Mouse (Mus musculus) forebrain, postnatal 0 days (tissue): ENCODE data around the gene Gm10775. TPM values are rescaled to one million over a fixed set of nuclear protein-coding genes. Genes with fewer than 3 reads are reported as not detected.

Source experiments
- ATAC-seq: fragments of 200-750 bp; cut with Nextera tagmentation; 2 replicates; pipeline ENCODE4 v1.8.0; 2017; ENCODE audit warnings: mild to moderate bottlenecking, moderate library complexity
- DNase-seq: peaks from one replicate; pipeline ENCODE4 v3.0.0-alpha.2; 2015
- H3K27ac ChIP-seq: fragments of 300-500 bp; sonication (generic); 2 replicates; pipeline ENCODE4 v1.5.1; 2014; ENCODE audit warnings: low read depth, mild to moderate bottlenecking, antibody characterized with exemption, low read length, moderate library complexity, mixed read lengths
- H3K27me3 ChIP-seq: fragments of 300-500 bp; sonication (generic); 2 replicates; pipeline ENCODE4 v1.6.1; 2014; ENCODE audit warnings: mild to moderate bottlenecking, low read length, mixed read lengths; ENCODE audit not compliant: insufficient read depth
- H3K36me3 ChIP-seq: fragments of 300-500 bp; sonication (generic); 2 replicates; pipeline ENCODE4 v1.6.1; 2014; ENCODE audit warnings: mild to moderate bottlenecking, moderate library complexity; ENCODE audit not compliant: insufficient read depth
- H3K4me1 ChIP-seq: fragments of 300-500 bp; sonication (generic); 2 replicates; pipeline ENCODE4 v1.6.1; 2014; ENCODE audit warnings: antibody characterized with exemption; ENCODE audit not compliant: insufficient read depth
- H3K4me2 ChIP-seq: fragments of 300-500 bp; sonication (generic); 2 replicates; pipeline ENCODE4 v1.6.1; 2014; ENCODE audit warnings: low read depth, mild to moderate bottlenecking, moderate library complexity
- H3K4me3 ChIP-seq: fragments of 300-500 bp; sonication (generic); 2 replicates; pipeline ENCODE4 v1.5.1; 2014; ENCODE audit warnings: low read depth, low read length, mixed read lengths
- H3K9ac ChIP-seq: fragments of 300-500 bp; sonication (generic); 2 replicates; pipeline ENCODE4 v1.6.1; 2014; ENCODE audit warnings: mild to moderate bottlenecking
- H3K9me3 ChIP-seq: fragments of 300-500 bp; sonication (generic); 2 replicates; pipeline ENCODE4 v1.6.1; 2016; ENCODE audit warnings: low read length
- CTCF ChIP-seq: sonication (generic); IDR thresholded peaks from 2 replicates; pipeline ENCODE4 v1.5.1; 2016; ENCODE audit warnings: antibody characterized with exemption, control low read depth, low read depth
- WGBS: fragments of 180-500 bp; shearing (Covaris S2); extraction: QIAGEN DNeasy Blood & Tissue Kit; methylation state at CpG from one replicate; pipeline ENCODE4 v1.1.7; 2014; 5-methylcytosine and 5-hydroxymethylcytosine counted together
- polyA plus RNA-seq: library from polyadenylated mRNA; unstranded; fragments of >200 nt; fragmentation: Nextera tagmentation; extraction: Ambion mirVana; gene quantifications from 2 replicates; pipeline ENCODE4 v1.2.1, GENCODE M21; 2015
- total RNA-seq: library from RNA; depleted of rRNA; stranded (reverse); fragments of >200 nt; gene quantifications from 2 replicates; pipeline ENCODE4 v1.2.3, GENCODE M21; 2014; rRNA removed

Gm10775 gene
- not detected in 2 replicates for total RNA-seq
- polyA plus RNA-seq: 0.82 and 1.1 TPM in 2 replicates

DNA sequence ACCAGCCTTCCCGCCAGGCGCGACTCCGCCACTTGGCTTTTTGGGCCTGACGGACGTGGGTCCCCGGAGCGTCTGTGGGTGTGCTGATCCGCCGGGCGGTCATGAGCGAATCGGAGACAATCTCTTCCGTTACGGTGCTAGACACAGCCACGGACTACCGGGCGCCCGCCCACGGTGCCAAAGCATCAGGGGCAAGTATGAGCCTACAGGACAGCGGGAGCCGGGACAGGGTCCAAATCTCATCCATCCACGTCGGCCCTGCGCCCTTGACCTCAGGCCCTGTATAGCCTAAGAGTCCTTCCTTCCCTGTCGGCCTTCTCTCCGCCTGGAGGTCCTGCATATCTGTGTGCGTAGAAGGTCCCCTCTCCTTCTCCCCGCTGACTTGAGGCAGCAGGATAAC, at the start of gene Gm10775:
Gm10775 (plus strand) TSS at position 301 of the 400 bp plus-strand sequence.
- no peak for TF ChIP-seq CTCF
- H3K36me3 ChIP-seq: peaks cover 18% of the 10 kb centered on the region; the same call in 1 of the 2 replicates
- H3K9ac ChIP-seq: peak within 1 kb of the TSS; percentile 35
- no peaks in the 10 kb centered on the region for H3K4me1 ChIP-seq
- DNase-seq (no peak), ATAC-seq (no peak)
- WGBS: 50% methylated on average over 29 of the region's 29 CpGs
- no peaks in the 10 kb centered on the region for H3K27me3 ChIP-seq
- peak within 1 kb of the TSS; percentile 25 for H3K4me3 ChIP-seq
- H3K9me3 ChIP-seq: peaks cover 55% of the 10 kb centered on the region; the same call in 1 of the 2 replicates
- H3K4me2 ChIP-seq: peak within 1 kb of the TSS; percentile 41
- peak within 1 kb of the TSS; percentile 40; the same call in 1 of the 2 replicates for H3K27ac ChIP-seq

DNA sequence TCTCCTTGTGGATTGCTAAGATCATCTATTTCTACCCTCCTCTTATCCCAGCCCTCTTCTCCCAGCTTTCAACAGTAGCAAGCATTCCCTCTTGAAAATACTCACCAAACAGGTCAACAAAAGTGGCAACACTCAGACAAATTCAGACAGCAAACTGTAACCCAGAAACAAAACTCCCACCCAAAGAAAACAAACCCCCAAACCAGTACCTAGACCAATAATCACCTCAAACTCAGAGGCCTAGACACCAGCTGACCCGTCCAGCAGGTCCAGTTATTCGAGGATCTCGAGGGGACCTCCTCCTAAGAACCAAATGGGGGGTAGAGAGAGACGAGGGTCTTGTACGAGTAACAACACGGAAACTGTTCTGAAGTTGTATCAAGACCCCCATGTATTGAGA, 33.4 kb upstream of the Gm10775 start:
- Histone ChIP-seq H3K4me2 (no peak overlapping the region), H3K27ac (no peak overlapping the region), H3K4me1 (no peaks in the 10 kb centered on the region), H3K36me3 (no peaks in the 10 kb centered on the region), H3K9ac (no peak overlapping the region), H3K27me3 (no peaks in the 10 kb centered on the region), H3K4me3 (no peak overlapping the region), H3K9me3 (no peaks in the 10 kb centered on the region)
- 56% methylated on average over 6 of the region's 6 CpGs for WGBS
- DNase-seq (no peak), ATAC-seq (no peak)
- no peak for TF ChIP-seq CTCF

- no peaks in the 10 kb centered on the region for H3K4me1 ChIP-seq
- H3K27ac ChIP-seq: no peak overlapping the region
- no peaks in the 10 kb centered on the region for H3K36me3 ChIP-seq
- 82% methylated on average over 2 of the region's 2 CpGs for WGBS
- H3K9ac ChIP-seq: no peak overlapping the region
- no peaks in the 10 kb centered on the region for H3K9me3 ChIP-seq
- H3K4me3 ChIP-seq: no peak overlapping the region
- H3K27me3 ChIP-seq: no peaks in the 10 kb centered on the region
- TF ChIP-seq CTCF: no peak
- ATAC-seq (no peak), DNase-seq (no peak)
- H3K4me2 ChIP-seq: no peak overlapping the region
Measured at GRCm38 (mm10) chr13:65226657-65227056, 32.7 kb upstream of the Gm10775 start.

DNA sequence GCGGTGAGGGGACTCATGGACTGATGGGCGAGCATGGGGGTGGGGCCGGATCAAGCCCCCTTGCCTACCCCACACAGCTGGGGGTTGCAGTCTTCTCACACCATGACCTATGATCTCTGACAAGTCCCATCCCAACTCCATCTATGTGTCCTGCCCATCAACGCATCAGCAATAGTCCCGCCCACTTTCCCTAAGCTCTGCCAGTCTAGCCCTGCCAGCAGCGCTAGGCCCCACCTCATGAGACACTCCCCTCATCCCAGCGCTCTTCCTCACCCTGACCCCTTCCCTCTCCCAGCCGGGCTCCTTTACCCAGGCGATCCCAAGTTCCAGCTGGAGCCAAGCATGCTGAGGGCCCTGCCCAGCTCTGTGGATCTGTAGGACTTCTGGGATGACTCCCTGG, 22.1 kb upstream of the Gm10775 start:
- WGBS: 78% methylated on average over 9 of the region's 9 CpGs
- Histone ChIP-seq H3K27me3 (no peaks in the 10 kb centered on the region), H3K4me1 (peaks cover 5% of the 10 kb centered on the region; the same call in 1 of the 2 replicates), H3K4me2 (no peak overlapping the region), H3K4me3 (no peak overlapping the region), H3K36me3 (no peaks in the 10 kb centered on the region), H3K9me3 (no peaks in the 10 kb centered on the region), H3K27ac (no peak overlapping the region), H3K9ac (no peak overlapping the region)
- TF ChIP-seq CTCF: no peak
- ATAC-seq (no peak), DNase-seq (no peak)

DNA sequence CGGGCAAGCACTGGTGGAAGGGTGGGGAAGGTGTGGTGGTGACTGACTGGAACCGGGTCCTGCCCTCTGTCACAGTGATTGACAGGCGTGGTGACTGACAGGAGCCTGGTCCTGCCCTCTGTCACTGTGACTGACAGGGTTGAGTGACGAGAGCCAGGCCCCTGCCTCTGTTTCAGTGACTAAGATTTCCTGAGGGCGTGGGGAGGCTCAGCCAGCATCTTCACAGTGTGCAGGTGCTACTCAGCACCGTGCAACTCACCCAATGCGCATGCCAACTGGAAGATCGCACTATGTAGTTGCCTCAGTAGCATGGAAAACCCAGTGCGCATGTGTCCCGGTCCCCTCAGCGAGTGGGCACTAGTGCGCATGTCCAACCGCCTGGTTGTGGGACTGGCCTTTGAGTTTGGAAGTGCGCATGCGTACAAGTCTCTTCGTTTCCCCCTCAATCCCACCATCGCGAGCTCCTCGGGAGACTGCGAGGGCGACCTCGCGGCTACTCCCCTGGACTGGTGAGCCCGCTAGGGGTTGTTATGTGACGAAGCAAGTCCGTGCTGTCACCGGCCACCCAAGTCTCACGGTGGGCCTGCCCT, 18.7 kb upstream of the Gm10775 start:
- Histone ChIP-seq H3K36me3 (no peaks in the 10 kb centered on the region), H3K27ac (peak overlapping the region; percentile 97), H3K9me3 (no peaks in the 10 kb centered on the region), H3K4me3 (peak overlapping the region; percentile 73), H3K27me3 (no peaks in the 10 kb centered on the region), H3K4me1 (peaks cover 7% of the 10 kb centered on the region; the same call in 1 of the 2 replicates), H3K9ac (peak overlapping the region; percentile 74), H3K4me2 (peak overlapping the region; percentile 96)
- under 1% methylated on average over 28 of the region's 28 CpGs for WGBS
- no peak; the same call in 1 of the 2 replicates for TF ChIP-seq CTCF
- DNase-seq (peak; percentile 100), ATAC-seq (peak; percentile 96)

GRCm38 (mm10) chr13:65241099-65241626, 18.2 kb upstream of the Gm10775 start:
- WGBS: 1% methylated on average over 45 of the region's 45 CpGs
- peaks cover 7% of the 10 kb centered on the region; the same call in 1 of the 2 replicates for H3K4me1 ChIP-seq
- H3K4me2 ChIP-seq: peak overlapping the region; percentile 96
- H3K27ac ChIP-seq: peak overlapping the region; percentile 97
- no peaks in the 10 kb centered on the region for H3K9me3 ChIP-seq
- H3K9ac ChIP-seq: peak overlapping the region; percentile 74
- no peak for TF ChIP-seq CTCF
- no peaks in the 10 kb centered on the region for H3K27me3 ChIP-seq
- H3K4me3 ChIP-seq: peak overlapping the region; percentile 73
- DNase-seq (peak; percentile 97), ATAC-seq (peak; percentile 88)
- H3K36me3 ChIP-seq: no peaks in the 10 kb centered on the region

GRCm38 (mm10) chr13:65241627-65242318, 17.6 kb upstream of the Gm10775 start:
- no peak for DNase-seq

More at GRCm38 (mm10) chr13:65241627-65242318, 17.6 kb upstream of the Gm10775 start:
- Histone ChIP-seq H3K4me3 (peak overlapping the region; percentile 73), H3K36me3 (no peaks in the 10 kb centered on the region), H3K4me2 (peak overlapping the region; percentile 96), H3K9me3 (no peaks in the 10 kb centered on the region), H3K27me3 (no peaks in the 10 kb centered on the region), H3K27ac (peak overlapping the region; percentile 97), H3K4me1 (peaks cover 7% of the 10 kb centered on the region; the same call in 1 of the 2 replicates), H3K9ac (peak overlapping the region; percentile 74)
- no peak for TF ChIP-seq CTCF
- ATAC-seq: peak; percentile 2; the same call in 1 of the 2 replicates
- WGBS: 3% methylated on average over 51 of the region's 51 CpGs
